Mouse (Mus musculus) liver, adult 2 months (tissue): Measurements from ENCODE around the gene Mfap3.

Source experiments
- CTCF ChIP-seq: fragments of 200-500 bp; IDR thresholded peaks from 2 replicates; pipeline ENCODE4 v1.5.1; 2011; ENCODE audit warnings: low read depth, low read length, control low read depth
- POLR2A ChIP-seq: fragments of 200-500 bp; IDR thresholded peaks from 2 replicates; pipeline ENCODE4 v1.6.1; 2011; ENCODE audit warnings: low read length, control low read depth; ENCODE audit not compliant: insufficient read depth; ENCODE audit errors: extremely low read depth

DNA sequence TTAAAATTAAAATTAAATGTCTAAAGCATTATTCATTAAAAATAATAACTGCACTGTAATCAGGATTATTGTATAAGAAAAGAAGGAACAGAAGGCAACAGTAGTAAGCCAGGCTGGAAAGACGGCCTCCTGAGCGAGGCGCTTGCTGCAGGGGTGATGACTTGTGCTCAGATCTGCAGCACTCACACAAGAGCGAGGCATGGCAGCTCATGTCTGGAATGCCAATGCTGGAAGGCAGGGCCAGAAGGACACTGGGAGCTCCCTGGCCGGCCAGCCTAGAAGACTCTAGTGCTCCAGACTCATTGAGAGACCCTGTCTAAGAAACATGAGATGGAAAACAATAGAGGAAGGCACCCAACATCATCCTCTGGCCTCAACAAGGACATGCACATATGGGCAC is 15.3 kb upstream of the Mfap3 start:
- no peak for TF ChIP-seq POLR2A
- no peak for TF ChIP-seq CTCF
